Mouse (Mus musculus) brain, embryonic 14.5 days (tissue): ENCODE measurements at regions not wholly inside any gene's neighbourhood (a gene's known extent, or its start where the extent isn't known, plus 50 kb on each side); places are given as distances from the start of the nearest gene placed in this dataset.

Source experiments
- CTCF ChIP-seq: fragments of 200-500 bp; IDR thresholded peaks from 2 replicates; pipeline ENCODE4 v1.5.1; 2012; ENCODE audit warnings: inconsistent platforms, mild to moderate bottlenecking, moderate library complexity, borderline replicate concordance; ENCODE audit not compliant: insufficient read depth, insufficient read length; ENCODE audit errors: extremely low read depth
- POLR2A ChIP-seq: fragments of 200-500 bp; IDR thresholded peaks from 2 replicates; pipeline ENCODE4 v1.6.1; 2012; ENCODE audit warnings: mild to moderate bottlenecking, inconsistent platforms, borderline replicate concordance; ENCODE audit not compliant: poor library complexity, insufficient read depth, insufficient read length, severe bottlenecking; ENCODE audit errors: extremely low read depth

DNA sequence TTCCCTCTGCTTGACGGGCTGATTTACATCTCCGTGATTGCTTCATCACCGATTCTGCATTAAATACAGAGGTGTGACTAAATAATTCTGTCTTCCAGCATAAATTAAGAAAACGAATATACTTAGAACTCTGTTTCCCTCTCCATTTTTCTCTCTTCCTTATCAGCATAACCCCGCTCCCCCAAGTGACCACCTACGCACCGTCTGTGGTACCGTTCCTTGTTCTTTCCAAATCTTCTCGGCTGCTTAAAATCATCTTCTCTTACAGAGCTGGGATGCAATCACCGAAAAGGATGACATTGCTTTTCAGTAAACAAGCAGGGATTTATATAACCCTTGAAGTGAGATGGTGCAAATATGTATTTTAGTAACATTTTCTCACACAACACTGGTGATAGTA is 224.3 kb upstream of the Sel1l start:
- no peak for TF ChIP-seq CTCF
- TF ChIP-seq POLR2A = no peak
